Mouse (Mus musculus) testis, postnatal 10 days (tissue): ENCODE results near the gene Zfp598.
"Not testable (repeated sequence)": the region's sequence is repeated elsewhere in the genome, so short reads cannot be mapped to it uniquely, and the experiment has no call there.

ENCODE experiments used
- DNase-seq: peaks from one replicate; pipeline ENCODE4 v3.0.0; 2021; ENCODE audit warnings: low spot score

The Zfp598 gene

GRCm38 (mm10) chr17:24646381-24646780 is 23.1 kb upstream of the Zfp598 start:
- no peak for DNase-seq

DNA sequence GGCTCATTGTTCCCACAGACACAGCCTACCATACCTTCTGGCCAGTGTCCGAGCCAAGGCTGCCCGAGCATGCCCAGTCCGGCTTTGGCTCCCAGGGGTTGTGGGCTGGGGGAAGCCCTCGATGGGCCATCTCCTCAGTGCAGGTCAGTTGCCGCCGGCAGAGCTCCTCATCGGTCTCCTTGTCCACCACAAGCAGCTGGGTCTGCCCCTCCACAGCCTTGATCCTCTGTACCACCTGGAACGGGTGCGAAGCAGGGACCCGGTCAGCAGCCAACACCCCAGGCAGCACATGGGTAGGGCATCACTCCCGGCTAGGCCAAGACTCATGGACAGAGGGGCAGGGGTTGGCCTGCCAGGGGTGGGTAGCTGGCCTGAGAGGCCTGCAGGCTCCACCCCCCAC is 22.0 kb upstream of the Zfp598 start:
- no peak for DNase-seq

GRCm38 (mm10) chr17:24648731-24649377 is 20.6 kb upstream of the Zfp598 start:
- no peak for DNase-seq

DNA sequence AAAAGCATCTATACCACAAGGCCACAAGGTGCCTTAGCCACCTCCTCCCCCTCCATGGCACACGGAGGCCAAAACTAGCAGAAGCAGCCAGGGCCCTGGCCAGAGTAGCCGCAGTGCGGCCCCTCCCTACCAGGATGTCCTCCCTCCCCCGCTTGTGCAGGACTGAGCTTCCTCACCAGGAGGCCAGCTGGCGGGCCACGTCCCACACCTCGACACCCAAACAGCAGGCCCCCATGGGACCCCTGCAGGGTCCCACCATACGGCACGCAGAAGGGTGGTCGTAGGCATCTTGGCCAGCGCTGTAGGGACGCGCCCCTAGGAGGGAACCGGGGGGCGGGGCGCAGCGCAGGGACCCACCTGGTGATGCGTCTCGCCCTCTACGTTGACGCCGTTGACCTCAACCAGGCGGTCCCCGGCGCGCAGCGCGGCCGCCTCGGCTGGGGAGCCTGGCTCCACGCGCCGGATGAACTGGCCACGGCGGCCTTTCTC is 19.9 kb upstream of the Zfp598 start:
- DNase-seq: peak; percentile 74

GRCm38 (mm10) chr17:24650070-24650616 is 19.3 kb upstream of the Zfp598 start, which contains the start of gene Slc9a3r2:
Gene Slc9a3r2, minus strand, starts transcription at chr17:24650327.
- no peak for DNase-seq

- DNase-seq: no peak
Measured at GRCm38 (mm10) chr17:24650766-24651165, 18.7 kb upstream of the Zfp598 start.

DNA sequence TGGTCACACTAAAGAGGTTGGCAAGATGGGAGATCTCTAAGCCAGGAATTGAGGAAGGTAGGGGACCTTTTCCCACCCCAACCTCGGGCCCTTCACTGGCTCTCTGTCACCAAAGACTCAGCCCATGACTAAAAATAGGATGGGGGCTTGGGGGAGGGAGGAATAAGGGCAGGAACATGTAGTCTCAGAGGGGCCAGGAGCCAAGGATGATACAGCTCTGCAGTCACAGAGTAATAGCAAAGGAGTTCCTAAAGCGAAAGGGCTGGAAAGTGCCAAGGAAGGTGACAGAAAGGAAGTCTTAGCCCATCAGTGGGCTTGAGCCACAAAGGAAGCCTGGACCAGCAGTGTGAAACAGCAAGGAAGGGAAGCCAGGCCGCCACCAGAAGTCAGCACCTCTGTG is 17.7 kb upstream of the Zfp598 start:
- DNase-seq: no peak

DNA sequence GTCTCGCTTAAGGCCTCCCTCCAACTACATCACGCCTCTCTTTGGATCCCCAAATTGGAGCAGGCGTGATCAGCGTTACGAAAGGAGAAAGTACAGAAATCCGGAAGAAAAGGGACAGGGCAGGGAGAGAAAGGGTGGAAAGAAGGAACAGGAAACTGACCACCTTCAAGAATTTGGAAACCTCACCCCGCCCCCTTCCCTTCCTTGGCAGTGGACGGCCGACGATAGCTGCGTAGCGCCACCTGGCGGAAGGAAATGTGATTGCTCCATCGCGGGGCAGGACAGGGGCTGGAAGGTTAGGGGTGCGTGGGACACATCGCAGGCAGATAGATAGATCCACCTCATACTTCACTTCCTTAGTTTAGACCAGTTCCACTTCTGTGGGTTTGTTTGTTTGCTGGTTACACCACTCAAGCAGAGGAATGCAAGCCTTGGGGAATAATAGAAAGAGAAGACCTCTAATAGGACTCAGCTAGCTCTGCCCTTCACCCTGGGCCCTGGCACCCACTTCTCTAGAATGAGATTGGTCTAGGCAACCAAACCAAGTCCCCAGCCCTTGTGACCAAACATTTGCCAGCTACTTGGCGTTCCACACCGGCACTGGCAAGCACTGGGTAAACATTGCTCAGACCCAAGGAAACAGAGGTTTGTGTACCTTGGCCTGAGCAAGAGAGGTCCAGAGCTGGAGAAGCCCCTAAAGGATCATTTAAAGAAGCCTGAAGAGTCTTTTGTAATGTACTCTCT is 15.3 kb upstream of the Zfp598 start:
- DNase-seq: peak; percentile 91

GRCm38 (mm10) chr17:24654969-24655368 is 14.5 kb upstream of the Zfp598 start:
- no peak for DNase-seq

DNA sequence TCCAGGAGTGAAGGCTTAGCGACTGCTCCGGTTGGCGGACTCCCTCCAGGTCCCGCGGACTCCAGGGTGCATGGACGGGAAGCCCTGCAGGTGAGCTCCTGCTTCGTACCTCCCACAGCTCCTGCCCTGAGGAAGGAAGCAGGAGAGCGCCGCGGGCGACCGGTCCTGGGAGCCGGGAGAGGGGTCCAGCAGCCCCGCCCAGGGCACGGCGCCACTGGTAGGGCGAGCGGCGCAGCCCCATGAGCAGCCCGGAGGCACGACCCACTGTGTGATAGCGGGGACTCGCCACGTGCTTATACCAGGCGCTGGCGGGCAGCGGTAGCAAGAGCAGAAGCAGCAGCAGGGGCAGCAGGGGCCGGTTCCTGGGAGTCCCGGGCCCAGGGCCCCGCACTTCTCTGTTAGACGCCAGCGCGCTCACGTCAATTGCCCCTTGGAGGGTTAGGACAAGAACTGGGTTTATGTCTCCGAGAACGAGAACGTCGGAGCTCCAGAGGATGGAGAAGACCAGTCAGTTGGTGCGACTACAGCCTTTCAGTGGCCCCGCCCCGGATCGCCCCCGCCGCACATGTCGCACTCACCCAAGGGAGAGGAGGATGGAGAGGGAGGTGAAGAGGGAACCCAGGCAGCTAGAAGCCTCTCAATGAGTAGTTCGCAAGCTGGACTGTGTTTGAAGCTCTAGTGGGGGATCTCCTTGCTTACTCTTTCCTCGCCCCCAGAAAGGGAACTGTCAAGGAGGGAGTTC is 11.3 kb upstream of the Zfp598 start, which contains the start of gene Npw:
Gene Npw, minus strand, starts transcription at position 441 of the 742 bp plus-strand sequence.
- DNase-seq: no peak

DNA sequence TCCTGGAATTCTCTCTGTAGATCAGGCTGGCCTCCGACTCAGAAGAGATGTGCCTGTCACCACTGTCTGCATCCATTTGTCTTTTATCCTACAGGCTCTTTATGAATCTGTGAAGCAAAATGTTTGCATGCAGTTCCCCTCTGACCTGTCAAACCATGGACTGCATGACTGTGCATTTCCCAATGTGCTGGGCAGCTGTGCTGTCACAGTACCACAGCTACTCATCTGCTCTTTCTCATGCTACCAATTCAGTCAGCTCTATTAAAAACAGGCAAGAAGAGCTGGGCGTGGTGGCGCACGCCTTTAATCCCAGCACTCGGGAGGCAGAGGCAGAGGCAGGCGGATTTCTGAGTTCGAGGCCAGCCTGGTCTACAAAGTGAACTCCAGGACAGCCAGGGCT is 2.5 kb upstream of the Zfp598 start:
- DNase-seq: not testable (repeated sequence)

GRCm38 (mm10) chr17:24667416-24667815 is 2.1 kb upstream of the Zfp598 start:
- DNase-seq: no peak

GRCm38 (mm10) chr17:24669214-24669544 is 308 bp upstream of the Zfp598 start:
- DNase-seq: not testable (repeated sequence)

GRCm38 (mm10) chr17:24670246-24670844 is 858 bp downstream of the Zfp598 start:
- DNase-seq: no peak

- DNase-seq: no peak
Measured at GRCm38 (mm10) chr17:24671346-24671745, 1.9 kb downstream of the Zfp598 start.

- no peak for DNase-seq
Measured at GRCm38 (mm10) chr17:24672141-24672540, 2.7 kb downstream of the Zfp598 start.

DNA sequence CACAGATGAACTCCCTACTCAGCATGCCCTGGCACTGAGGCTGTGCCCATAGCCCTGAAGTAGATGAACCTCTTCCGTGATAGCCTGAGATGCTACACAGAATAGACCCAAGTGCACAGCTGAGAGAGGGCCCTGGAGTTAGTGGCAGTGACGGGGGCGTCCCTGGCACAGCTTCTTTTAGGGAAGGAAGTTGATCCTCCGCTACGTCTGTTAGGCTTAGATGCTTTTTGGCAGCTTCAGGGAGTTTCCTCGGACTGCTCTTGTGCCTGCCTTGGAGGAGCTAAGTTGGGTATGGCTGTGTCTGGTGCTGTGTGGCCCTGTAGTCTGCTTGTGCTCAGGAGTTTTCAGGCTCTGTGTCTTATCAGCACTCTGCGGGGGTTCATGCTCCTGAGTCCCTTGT is 4.8 kb downstream of the Zfp598 start:
- no peak for DNase-seq

GRCm38 (mm10) chr17:24676187-24676586 is 6.7 kb downstream of the Zfp598 start:
- DNase-seq: peak; percentile 84

- no peak for DNase-seq
Measured at GRCm38 (mm10) chr17:24676877-24677276, 7.4 kb downstream of the Zfp598 start.

GRCm38 (mm10) chr17:24677500-24678080 is 8.1 kb downstream of the Zfp598 start:
- DNase-seq: no peak

DNA sequence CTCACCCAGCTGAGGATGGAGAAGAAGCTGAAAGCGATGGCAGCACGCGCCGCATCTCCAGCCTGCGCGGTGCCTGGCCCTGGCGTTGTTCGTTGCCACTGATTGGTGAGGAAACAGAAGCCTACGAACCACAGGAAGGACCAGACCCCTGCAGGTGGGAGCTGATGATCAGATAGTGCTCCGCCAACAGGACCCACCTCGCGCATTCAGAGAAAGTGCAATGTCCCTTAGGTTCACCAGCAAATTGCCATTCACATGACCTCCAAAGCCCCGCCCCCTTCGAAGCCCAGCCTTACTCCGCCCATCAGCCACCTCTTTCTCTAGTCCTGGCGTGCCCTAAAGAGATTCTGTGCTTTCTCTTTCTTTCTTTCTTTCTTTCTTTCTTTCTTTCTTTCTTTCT is 17.0 kb downstream of the Zfp598 start:
- peak; percentile 77 for DNase-seq

DNA sequence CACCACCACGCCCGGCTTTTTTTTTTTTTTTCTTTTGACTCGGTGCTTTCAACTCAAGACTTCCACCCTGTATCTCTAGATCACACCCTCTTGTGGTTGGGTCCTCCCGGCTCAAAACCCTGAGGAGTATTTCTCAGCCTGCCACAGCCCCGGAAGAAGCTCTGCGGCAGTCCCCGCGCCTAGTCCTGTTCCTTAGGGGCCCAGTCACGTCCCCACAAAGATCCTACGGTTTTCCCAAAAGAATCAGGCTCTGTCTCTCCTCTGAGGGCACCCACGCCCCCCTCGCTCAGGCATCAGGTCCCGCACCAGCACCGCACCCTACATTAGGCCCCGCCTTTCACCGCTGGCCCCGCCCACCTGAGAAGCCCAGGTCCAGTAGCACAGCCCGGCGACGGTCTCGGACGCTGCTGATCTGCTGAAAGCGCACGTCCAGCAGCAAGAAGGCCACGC is 17.7 kb downstream of the Zfp598 start:
- peak; percentile 82 for DNase-seq
